Comparison of ENCODE assay signal across 7 mouse cellular contexts in the genomic region with DNA sequence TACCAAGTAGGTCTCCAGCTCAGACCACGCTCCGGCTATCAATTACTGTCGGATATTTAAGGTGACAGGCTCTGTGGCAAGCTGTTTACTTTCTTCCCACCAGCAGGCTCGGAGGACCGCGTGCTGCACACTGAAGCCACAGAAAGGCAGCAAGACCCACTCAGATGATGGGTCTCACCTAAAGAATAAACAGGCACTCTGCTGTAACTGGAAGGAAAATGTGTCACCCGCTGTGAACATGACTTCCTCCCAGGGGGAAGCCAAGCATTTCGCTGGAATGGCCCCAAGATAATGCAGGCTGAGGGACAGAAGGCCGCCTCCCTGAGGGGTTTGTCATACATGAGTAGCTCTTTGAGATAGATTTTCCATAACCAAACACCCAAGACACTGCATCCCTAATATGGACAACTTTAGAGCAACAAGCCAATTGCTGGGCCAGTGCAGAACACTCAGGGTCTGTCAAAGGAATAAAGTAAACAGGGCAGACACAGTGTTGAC.
DNase-seq lines count a peak whose midpoint lies in the region; ATAC-seq lines count a peak whose summit lies in the region.

No protein-coding gene starts in this region.

- WGBS in kidney, embryonic 16.5 days: 7% methylated on average over 9 of the region's 9 CpGs
- 12% methylated on average over 9 of the region's 9 CpGs for whole genome bisulfite sequencing in forebrain, embryonic 16.5 days
- 10% methylated on average over 9 of the region's 9 CpGs for WGBS in hindbrain, embryonic 11.5 days
- WGBS in neural tube, embryonic 13.5 days: 20% methylated on average over 9 of the region's 9 CpGs
- WGBS in liver, embryonic 11.5 days: 44% methylated on average over 9 of the region's 9 CpGs

- no peaks in the 10 kb centered on the region for H3K9me3 ChIP-seq in kidney, embryonic 16.5 days (ENCODE audit: low read length)
- H3K9me3 ChIP-seq in forebrain, embryonic 16.5 days (ENCODE audit: control insufficient read depth, low read length): no peaks in the 10 kb centered on the region
- no peaks in the 10 kb centered on the region for H3K9me3 ChIP-seq in hindbrain, embryonic 11.5 days (ENCODE audit: control insufficient read depth, low read length)
- H3K9me3 ChIP-seq in neural tube, embryonic 13.5 days: no peaks in the 10 kb centered on the region
- H3K9me3 ChIP-seq in liver, embryonic 11.5 days (ENCODE audit: control insufficient read depth, low read length): no peaks in the 10 kb centered on the region

- no peak overlapping the region for H3K9ac ChIP-seq in kidney, embryonic 16.5 days (replicated peaks; ENCODE audit: low read length)
- no peak overlapping the region for H3K9ac ChIP-seq in forebrain, embryonic 16.5 days (replicated peaks; ENCODE audit: low read depth, low read length)
- H3K9ac ChIP-seq in hindbrain, embryonic 11.5 days (ENCODE audit: low read depth, low read length): no peak overlapping the region
- no peak overlapping the region for H3K9ac ChIP-seq in neural tube, embryonic 13.5 days
- H3K9ac ChIP-seq in liver, embryonic 11.5 days (ENCODE audit: low read depth, low read length): no peak overlapping the region

- H3K4me3 ChIP-seq in kidney, embryonic 16.5 days (ENCODE audit: low read length): no peak overlapping the region
- no peak overlapping the region for H3K4me3 ChIP-seq in forebrain, embryonic 16.5 days (replicated peaks; ENCODE audit: low read length)
- H3K4me3 ChIP-seq in hindbrain, embryonic 11.5 days (ENCODE audit: low read depth, low read length): no peak overlapping the region
- no peak overlapping the region for H3K4me3 ChIP-seq in neural tube, embryonic 13.5 days
- H3K4me3 ChIP-seq in liver, embryonic 11.5 days (ENCODE audit: low read depth, low read length): no peak overlapping the region

- H3K4me2 ChIP-seq in kidney, embryonic 16.5 days (replicated peaks; ENCODE audit: low read depth, low read length): peak overlapping the region; percentile 1; the same call in 1 of the 2 replicates
- no peak overlapping the region for H3K4me2 ChIP-seq in forebrain, embryonic 16.5 days (ENCODE audit: low read length)
- H3K4me2 ChIP-seq in hindbrain, embryonic 11.5 days (replicated peaks; ENCODE audit: low read depth, low read length): no peak overlapping the region; the same call in 1 of the 2 replicates
- H3K4me2 ChIP-seq in neural tube, embryonic 13.5 days: peak overlapping the region; percentile 32; the same call in 1 of the 2 replicates
- no peak overlapping the region for H3K4me2 ChIP-seq in liver, embryonic 11.5 days

- peak overlapping the region; percentile 25; the same call in 1 of the 2 replicates for H3K27ac ChIP-seq in kidney, embryonic 16.5 days (ENCODE audit: low read length)
- peak overlapping the region; percentile 15 for H3K27ac ChIP-seq in forebrain, embryonic 16.5 days (ENCODE audit: low read length)
- H3K27ac ChIP-seq in hindbrain, embryonic 11.5 days (ENCODE audit: low read depth, low read length): peak overlapping the region; percentile 30; the same call in 1 of the 2 replicates
- 0 out of 2 replicates have a peak overlapping the region, but pooled peaks have one; percentile 3 for H3K27ac ChIP-seq in neural tube, embryonic 13.5 days (replicated peaks)
- no peak overlapping the region for H3K27ac ChIP-seq in liver, embryonic 11.5 days (ENCODE audit: low read depth, low read length)

- ATAC-seq in kidney, embryonic 16.5 days (ENCODE audit: low FRiP score, low TSS enrichment): peak; percentile 82
- ATAC-seq in forebrain, embryonic 16.5 days: peak; percentile 58; the same call in 1 of the 2 replicates
- ATAC-seq in hindbrain, embryonic 11.5 days (ENCODE audit: low FRiP score): peak; percentile 64
- ATAC-seq in neural tube, embryonic 13.5 days (ENCODE audit: low read depth): no peak
- ATAC-seq in liver, embryonic 11.5 days (replicated peaks; ENCODE audit: low FRiP score): no peak

- no peaks in the 10 kb centered on the region for H3K36me3 ChIP-seq in kidney, embryonic 16.5 days (ENCODE audit: insufficient read depth, low read length)
- no peaks in the 10 kb centered on the region for H3K36me3 ChIP-seq in forebrain, embryonic 16.5 days (ENCODE audit: control insufficient read depth, insufficient read depth)
- H3K36me3 ChIP-seq in hindbrain, embryonic 11.5 days (ENCODE audit: control insufficient read depth, insufficient read depth, low read length): no peaks in the 10 kb centered on the region
- H3K36me3 ChIP-seq in neural tube, embryonic 13.5 days: no peaks in the 10 kb centered on the region
- H3K36me3 ChIP-seq in liver, embryonic 11.5 days (ENCODE audit: control insufficient read depth, insufficient read depth, low read length): no peaks in the 10 kb centered on the region

- DNase-seq in kidney, postnatal 14 days: no peak
- DNase-seq in hindbrain, embryonic 11.5 days (ENCODE audit: low spot score): peak; percentile 26
- no peak for DNase-seq in urinary bladder, adult 18-20 months (ENCODE audit: low spot score in 2 of 2)
- DNase-seq in liver, embryonic 11.5 days (ENCODE audit: low spot score): no peak

- no peaks in the 10 kb centered on the region for H3K27me3 ChIP-seq in kidney, embryonic 16.5 days (ENCODE audit: insufficient read depth, low read length)
- H3K27me3 ChIP-seq in forebrain, embryonic 16.5 days (replicated peaks; ENCODE audit: control insufficient read depth, insufficient read depth, low read length): no peaks in the 10 kb centered on the region
- H3K27me3 ChIP-seq in hindbrain, embryonic 11.5 days (ENCODE audit: control insufficient read depth, insufficient read depth, low read length): no peaks in the 10 kb centered on the region
- no peaks in the 10 kb centered on the region for H3K27me3 ChIP-seq in neural tube, embryonic 13.5 days
- no peaks in the 10 kb centered on the region for H3K27me3 ChIP-seq in liver, embryonic 11.5 days (replicated peaks; ENCODE audit: control insufficient read depth, insufficient read depth, low read length)

- H3K4me1 ChIP-seq in kidney, embryonic 16.5 days (ENCODE audit: insufficient read depth, low read length): peaks cover 8% of the 10 kb centered on the region; the same call in 1 of the 2 replicates
- H3K4me1 ChIP-seq in forebrain, embryonic 16.5 days (replicated peaks; ENCODE audit: control insufficient read depth, insufficient read depth, low read length): peaks cover 10% of the 10 kb centered on the region
- peaks cover 5% of the 10 kb centered on the region for H3K4me1 ChIP-seq in hindbrain, embryonic 11.5 days (replicated peaks; ENCODE audit: control insufficient read depth, insufficient read depth, low read length)
- peaks cover 10% of the 10 kb centered on the region for H3K4me1 ChIP-seq in neural tube, embryonic 13.5 days (replicated peaks)
- H3K4me1 ChIP-seq in liver, embryonic 11.5 days (replicated peaks; ENCODE audit: control insufficient read depth, insufficient read depth, low read length): no peaks in the 10 kb centered on the region

Comparison
In these comparisons a context has a peak if more than half of its experiments do, and no peak if none do; other contexts are left out.
1. ATAC-seq: peak in kidney, embryonic 16.5 days (single experiment), forebrain, embryonic 16.5 days (single experiment) and hindbrain, embryonic 11.5 days (single experiment); none in neural tube, embryonic 13.5 days (single experiment) and liver, embryonic 11.5 days (single experiment).
2. H3K4me2 ChIP-seq: peak in kidney, embryonic 16.5 days (single experiment) and neural tube, embryonic 13.5 days (single experiment); none in forebrain, embryonic 16.5 days (single experiment), hindbrain, embryonic 11.5 days (single experiment) and liver, embryonic 11.5 days (single experiment).